Mouse (Mus musculus) forebrain, embryonic 10.5 days (tissue): ENCODE data around the gene Lingo3. TPM values are rescaled to one million over a fixed set of nuclear protein-coding genes. Genes with fewer than 3 reads are reported as not detected.

Experiments
- DNase-seq: peaks from one replicate; pipeline ENCODE4 v3.0.0-alpha.2; 2017; ENCODE audit warnings: low spot score; ENCODE audit errors: extremely low spot score
- H3K27ac ChIP-seq: fragments of 300-500 bp; sonication (generic); 2 replicates; pipeline ENCODE4 v1.5.1; 2016; ENCODE audit warnings: mild to moderate bottlenecking
- H3K27me3 ChIP-seq: fragments of 300-500 bp; sonication (generic); 2 replicates; pipeline ENCODE4 v1.6.1; 2016; ENCODE audit warnings: mild to moderate bottlenecking; ENCODE audit not compliant: poor library complexity, severe bottlenecking
- H3K36me3 ChIP-seq: fragments of 300-500 bp; sonication (generic); replicated peaks from 2 replicates; pipeline ENCODE4 v1.6.1; 2016; ENCODE audit warnings: mild to moderate bottlenecking, moderate library complexity
- H3K4me1 ChIP-seq: fragments of 300-500 bp; sonication (generic); 2 replicates; pipeline ENCODE4 v1.6.1; 2016
- H3K4me3 ChIP-seq: fragments of 300-500 bp; sonication (generic); 2 replicates; pipeline ENCODE4 v1.5.1; 2016; ENCODE audit warnings: mild to moderate bottlenecking, moderate library complexity
- H3K9me3 ChIP-seq: fragments of 300-500 bp; sonication (generic); 2 replicates; pipeline ENCODE4 v1.6.1; 2016; ENCODE audit warnings: mild to moderate bottlenecking, moderate library complexity
- WGBS: fragments of 180-500 bp; shearing (Covaris S2); methylation state at CpG from one replicate; pipeline ENCODE4 v1.1.7; 2016; 5-methylcytosine and 5-hydroxymethylcytosine counted together
- polyA plus RNA-seq: library from polyadenylated mRNA; unstranded; fragments of >200 nt; fragmentation: Nextera tagmentation; extraction: Ambion mirVana; gene quantifications from 2 replicates; pipeline ENCODE4 v1.2.1, GENCODE M21; 2016

Gene Lingo3
- polyA plus RNA-seq, result 1.5 and 2.0 TPM in 2 replicates

GRCm38 (mm10) chr10:80843931-80844547 lies at the start of gene Lingo3:
Lingo3 (minus strand) TSS chr10:80844039.
- peak within 1 kb of the TSS; percentile 79 for H3K27ac ChIP-seq
- no peak for DNase-seq

GRCm38 (mm10) chr10:80887181-80887580 lies 43.3 kb upstream of the Lingo3 start:
- no peak for DNase-seq
- Histone ChIP-seq H3K4me3 (no peak overlapping the region), H3K4me1 (0 out of 2 replicates have a peak, but pooled peaks cover 3% of the 10 kb centered on the region), H3K36me3 (no peaks in the 10 kb centered on the region), H3K9me3 (peaks cover 2% of the 10 kb centered on the region), H3K27ac (no peak overlapping the region), H3K27me3 (peaks cover 36% of the 10 kb centered on the region)
- 85% methylated on average over 11 of the region's 11 CpGs for WGBS

More at GRCm38 (mm10) chr10:80843931-80844547, at the start of gene Lingo3:
- Histone ChIP-seq H3K9me3 (no peaks in the 10 kb centered on the region), H3K36me3 (no peaks in the 10 kb centered on the region), H3K27me3 (peaks cover 66% of the 10 kb centered on the region), H3K4me3 (peak within 1 kb of the TSS; percentile 64), H3K4me1 (peaks cover 47% of the 10 kb centered on the region)
- 6% methylated on average over 47 of the region's 51 CpGs for WGBS

- 26% methylated on average over 10 of the region's 10 CpGs for WGBS
These were observed 37.5 kb upstream of the Lingo3 start for GRCm38 (mm10) chr10:80881301-80881700.

GRCm38 (mm10) chr10:80880901-80881300 lies 37.1 kb upstream of the Lingo3 start:
- WGBS, result 76% methylated on average over 2 of the region's 2 CpGs
- no peak overlapping the region for H3K27ac ChIP-seq
- H3K27me3 ChIP-seq, result no peaks in the 10 kb centered on the region
- DNase-seq, result no peak
- H3K4me3 ChIP-seq, result no peak overlapping the region
- H3K9me3 ChIP-seq, result no peaks in the 10 kb centered on the region
- peaks cover 12% of the 10 kb centered on the region for H3K4me1 ChIP-seq
- H3K36me3 ChIP-seq, result no peaks in the 10 kb centered on the region

More at GRCm38 (mm10) chr10:80881301-80881700, 37.5 kb upstream of the Lingo3 start:
- Histone ChIP-seq H3K4me3 (no peak overlapping the region), H3K27me3 (no peaks in the 10 kb centered on the region), H3K4me1 (peaks cover 11% of the 10 kb centered on the region), H3K9me3 (no peaks in the 10 kb centered on the region), H3K27ac (no peak overlapping the region), H3K36me3 (no peaks in the 10 kb centered on the region)
- peak; percentile 79 for DNase-seq

- 24% methylated on average over 5 of the region's 5 CpGs for WGBS
- DNase-seq, result peak; percentile 77
- Histone ChIP-seq H3K27ac (no peak overlapping the region), H3K9me3 (no peaks in the 10 kb centered on the region), H3K36me3 (no peaks in the 10 kb centered on the region), H3K27me3 (no peaks in the 10 kb centered on the region), H3K4me1 (peaks cover 10% of the 10 kb centered on the region), H3K4me3 (no peak overlapping the region)
These were observed 36.3 kb upstream of the Lingo3 start for GRCm38 (mm10) chr10:80880131-80880641.

GRCm38 (mm10) chr10:80876594-80876993 lies 32.8 kb upstream of the Lingo3 start:
- H3K9me3 ChIP-seq, result no peaks in the 10 kb centered on the region
- peaks cover 24% of the 10 kb centered on the region for H3K4me1 ChIP-seq
- H3K4me3 ChIP-seq, result no peak overlapping the region; the same call in 1 of the 2 replicates
- H3K27ac ChIP-seq, result peak overlapping the region; percentile 53; the same call in 1 of the 2 replicates
- H3K27me3 ChIP-seq, result peaks cover 10% of the 10 kb centered on the region; the same call in 1 of the 2 replicates
- no peaks in the 10 kb centered on the region for H3K36me3 ChIP-seq
- DNase-seq, result no peak
- 21% methylated on average over 3 of the region's 3 CpGs for WGBS

- Histone ChIP-seq H3K9me3 (no peaks in the 10 kb centered on the region), H3K4me1 (peaks cover 24% of the 10 kb centered on the region), H3K27me3 (peaks cover 10% of the 10 kb centered on the region; the same call in 1 of the 2 replicates), H3K4me3 (no peak overlapping the region; the same call in 1 of the 2 replicates), H3K27ac (no peak overlapping the region), H3K36me3 (no peaks in the 10 kb centered on the region)
- peak; percentile 58 for DNase-seq
- 28% methylated on average over 5 of the region's 5 CpGs for WGBS
These were observed 32.2 kb upstream of the Lingo3 start for GRCm38 (mm10) chr10:80876028-80876427.

GRCm38 (mm10) chr10:80874035-80874434 lies 30.2 kb upstream of the Lingo3 start:
- Histone ChIP-seq H3K27ac (no peak overlapping the region), H3K36me3 (no peaks in the 10 kb centered on the region), H3K27me3 (peaks cover 10% of the 10 kb centered on the region; the same call in 1 of the 2 replicates), H3K4me3 (no peak overlapping the region), H3K4me1 (peaks cover 24% of the 10 kb centered on the region), H3K9me3 (no peaks in the 10 kb centered on the region)
- WGBS, result 83% methylated on average over 9 of the region's 9 CpGs
- no peak for DNase-seq

GRCm38 (mm10) chr10:80871581-80871980 lies 27.7 kb upstream of the Lingo3 start, which contains the start of gene Tmprss9:
Tmprss9 (plus strand) TSS chr10:80871848.
- H3K9me3 ChIP-seq, result no peaks in the 10 kb centered on the region
- H3K4me1 ChIP-seq, result peaks cover 19% of the 10 kb centered on the region
- 37% methylated on average over 9 of the region's 9 CpGs for WGBS
- peaks cover 10% of the 10 kb centered on the region; the same call in 1 of the 2 replicates for H3K27me3 ChIP-seq
- no peak for DNase-seq
- no peak within 1 kb of the TSS for H3K4me3 ChIP-seq
- peaks cover 23% of the 10 kb centered on the region for H3K36me3 ChIP-seq
- no peak within 1 kb of the TSS for H3K27ac ChIP-seq

GRCm38 (mm10) chr10:80870993-80871392 lies 27.2 kb upstream of the Lingo3 start:
- peaks cover 14% of the 10 kb centered on the region for H3K4me1 ChIP-seq
- 83% methylated on average over 3 of the region's 6 CpGs for WGBS
- H3K27me3 ChIP-seq, result peaks cover 10% of the 10 kb centered on the region; the same call in 1 of the 2 replicates
- H3K4me3 ChIP-seq, result no peak overlapping the region
- no peaks in the 10 kb centered on the region for H3K9me3 ChIP-seq
- peaks cover 29% of the 10 kb centered on the region for H3K36me3 ChIP-seq
- H3K27ac ChIP-seq, result no peak overlapping the region
- no peak for DNase-seq

GRCm38 (mm10) chr10:80864446-80864845 lies 20.6 kb upstream of the Lingo3 start:
- 91% methylated on average over 16 of the region's 16 CpGs for WGBS
- DNase-seq, result no peak
- 0 out of 2 replicates have a peak, but pooled peaks cover 3% of the 10 kb centered on the region for H3K4me1 ChIP-seq
- no peaks in the 10 kb centered on the region for H3K9me3 ChIP-seq
- peaks cover 78% of the 10 kb centered on the region for H3K36me3 ChIP-seq
- H3K4me3 ChIP-seq, result no peak overlapping the region
- H3K27me3 ChIP-seq, result no peaks in the 10 kb centered on the region
- H3K27ac ChIP-seq, result no peak overlapping the region

- peaks cover 11% of the 10 kb centered on the region for H3K4me1 ChIP-seq
- 0 out of 2 replicates have a peak overlapping the region, but pooled peaks have one; percentile 3 for H3K4me3 ChIP-seq
- no peak for DNase-seq
- 87% methylated on average over 5 of the region's 5 CpGs for WGBS
- H3K27me3 ChIP-seq, result no peaks in the 10 kb centered on the region
- H3K36me3 ChIP-seq, result peaks cover 63% of the 10 kb centered on the region
- H3K9me3 ChIP-seq, result no peaks in the 10 kb centered on the region
- H3K27ac ChIP-seq, result no peak overlapping the region
These were observed 18.5 kb upstream of the Lingo3 start for GRCm38 (mm10) chr10:80862305-80862704.

GRCm38 (mm10) chr10:80858350-80858935 lies 14.6 kb upstream of the Lingo3 start:
- peaks cover 46% of the 10 kb centered on the region for H3K4me1 ChIP-seq
- H3K27ac ChIP-seq, result peak overlapping the region; percentile 56
- 87% methylated on average over 7 of the region's 7 CpGs for WGBS
- no peaks in the 10 kb centered on the region for H3K9me3 ChIP-seq
- DNase-seq, result no peak
- H3K27me3 ChIP-seq, result no peaks in the 10 kb centered on the region
- no peak overlapping the region for H3K4me3 ChIP-seq
- peaks cover 27% of the 10 kb centered on the region for H3K36me3 ChIP-seq
